Mouse (Mus musculus) gonadal fat pad, adult 2 months (tissue): Measurements from ENCODE around the gene Rbm20. TPM values are rescaled to one million over a fixed set of nuclear protein-coding genes. Genes with fewer than 3 reads are reported as not detected.
A peak's percentile ranks its signal among the peaks of the same experiment; 100 is the strongest.
"Not testable (repeated sequence)": the region's sequence is repeated elsewhere in the genome, so short reads cannot be mapped to it uniquely, and the experiment has no call there.

Experiments used
- DNase-seq: peaks from one replicate; pipeline ENCODE4 v3.0.0-alpha.2; 2012; ENCODE audit warnings: low read depth
- polyA plus RNA-seq: library from polyadenylated mRNA; depleted of rRNA; stranded (reverse); fragments of >200 nt; gene quantifications from 2 replicates; pipeline ENCODE4 v1.2.3, GENCODE M21; 2012

Gene Rbm20
- polyA plus RNA-seq, 1 experiment, result 2.2 TPM

- no peak for DNase-seq
Measured at GRCm38 (mm10) chr19:53791751-53792720, 114.9 kb downstream of the Rbm20 start.

- DNase-seq, result no peak
Measured at GRCm38 (mm10) chr19:53792976-53793897, 116.1 kb downstream of the Rbm20 start.

DNA sequence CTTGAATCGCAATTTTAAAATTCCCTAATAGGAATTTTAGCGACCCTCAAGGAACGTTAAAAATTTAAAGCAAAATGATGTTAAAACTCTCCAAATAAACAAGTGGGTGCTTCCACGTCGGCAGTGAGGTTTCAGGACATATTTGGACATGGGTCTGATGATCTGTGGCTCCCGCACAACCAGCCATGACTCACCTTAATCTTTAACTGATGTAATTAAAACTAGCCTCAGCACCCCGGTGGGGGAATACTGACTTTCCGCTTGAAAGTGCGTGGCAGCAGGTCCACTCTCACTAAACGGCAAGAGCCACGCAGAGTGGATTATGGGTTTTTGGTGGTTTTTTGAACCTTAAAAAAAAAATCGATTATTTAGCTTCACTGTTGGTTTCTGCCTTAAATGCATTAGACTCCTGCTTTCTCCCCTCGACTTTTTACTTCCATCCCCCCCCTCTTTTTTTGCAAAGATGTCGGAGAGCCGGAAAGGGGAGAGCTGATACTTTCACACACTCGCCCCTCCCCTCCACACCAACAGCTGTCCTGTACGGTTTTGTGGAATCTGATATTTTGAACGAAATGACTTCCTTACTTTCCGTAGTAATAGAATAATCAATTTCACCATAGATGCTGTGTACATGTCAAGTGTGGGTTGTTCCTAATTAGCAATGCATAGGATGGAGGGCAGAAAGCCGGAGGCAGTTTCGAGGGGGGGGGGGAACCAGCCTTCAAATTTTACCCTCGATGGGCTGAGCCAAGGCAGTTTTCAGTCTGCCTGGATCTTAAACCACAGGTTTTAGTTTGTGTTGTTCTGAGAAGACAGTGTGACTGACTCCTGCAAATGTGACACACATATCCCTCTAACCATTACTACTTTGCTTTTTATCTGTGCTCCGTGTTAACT, 117.1 kb downstream of the Rbm20 start:
- no peak for DNase-seq

GRCm38 (mm10) chr19:53794996-53795395, 117.9 kb downstream of the Rbm20 start:
- DNase-seq, result no peak

GRCm38 (mm10) chr19:53796020-53796419, 118.9 kb downstream of the Rbm20 start:
- DNase-seq, result no peak

DNA sequence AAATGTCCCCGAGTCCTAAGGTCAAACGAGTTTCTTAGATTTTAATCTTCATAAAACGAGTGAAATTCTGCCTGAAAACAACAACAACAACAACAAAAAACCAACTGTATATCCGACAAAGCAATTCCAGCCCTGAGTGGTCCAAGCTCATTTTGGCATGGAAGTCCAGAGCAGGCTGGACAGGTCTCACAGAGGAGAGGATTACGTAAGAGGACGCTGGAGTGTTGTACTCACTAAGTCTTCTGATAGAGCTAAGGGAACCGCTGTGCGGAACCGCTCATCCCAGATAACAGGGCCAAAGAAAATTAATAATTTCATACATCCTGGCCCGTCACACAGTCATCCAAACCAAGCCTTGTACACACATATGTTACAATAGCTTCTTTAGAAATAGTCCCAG, 120.7 kb downstream of the Rbm20 start:
- DNase-seq, result no peak

GRCm38 (mm10) chr19:53799885-53800284, 122.8 kb downstream of the Rbm20 start:
- DNase-seq, result no peak

GRCm38 (mm10) chr19:53800365-53800999, 123.4 kb downstream of the Rbm20 start:
- peak; percentile 90 for DNase-seq

DNA sequence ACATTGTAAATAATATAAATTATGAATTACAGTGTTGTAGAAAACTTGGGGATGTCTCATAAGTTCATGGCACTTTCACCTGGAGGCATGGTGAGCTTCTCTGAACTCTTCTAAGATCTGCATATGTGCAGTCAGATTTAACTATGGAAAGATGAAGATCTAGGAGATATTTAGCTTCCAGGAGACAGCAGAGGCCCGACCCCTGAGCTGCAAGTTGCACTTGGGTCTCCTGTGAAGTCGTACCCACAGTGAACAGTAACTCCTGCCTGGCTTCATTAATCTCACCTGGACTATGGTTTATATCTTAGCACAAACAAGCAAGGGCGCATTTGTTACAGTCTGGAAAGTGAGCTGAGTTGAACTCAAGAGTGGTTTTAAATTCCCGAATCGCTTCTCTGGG, 124.3 kb downstream of the Rbm20 start:
- no peak for DNase-seq

GRCm38 (mm10) chr19:53801789-53802683, 124.9 kb downstream of the Rbm20 start:
- no peak for DNase-seq

- no peak for DNase-seq
Measured at GRCm38 (mm10) chr19:53803954-53804353, 126.8 kb downstream of the Rbm20 start.

- no peak for DNase-seq
Measured at GRCm38 (mm10) chr19:53805063-53805462, 128.0 kb downstream of the Rbm20 start.

- no peak for DNase-seq
Measured at GRCm38 (mm10) chr19:53806126-53806525, 129.0 kb downstream of the Rbm20 start.

DNA sequence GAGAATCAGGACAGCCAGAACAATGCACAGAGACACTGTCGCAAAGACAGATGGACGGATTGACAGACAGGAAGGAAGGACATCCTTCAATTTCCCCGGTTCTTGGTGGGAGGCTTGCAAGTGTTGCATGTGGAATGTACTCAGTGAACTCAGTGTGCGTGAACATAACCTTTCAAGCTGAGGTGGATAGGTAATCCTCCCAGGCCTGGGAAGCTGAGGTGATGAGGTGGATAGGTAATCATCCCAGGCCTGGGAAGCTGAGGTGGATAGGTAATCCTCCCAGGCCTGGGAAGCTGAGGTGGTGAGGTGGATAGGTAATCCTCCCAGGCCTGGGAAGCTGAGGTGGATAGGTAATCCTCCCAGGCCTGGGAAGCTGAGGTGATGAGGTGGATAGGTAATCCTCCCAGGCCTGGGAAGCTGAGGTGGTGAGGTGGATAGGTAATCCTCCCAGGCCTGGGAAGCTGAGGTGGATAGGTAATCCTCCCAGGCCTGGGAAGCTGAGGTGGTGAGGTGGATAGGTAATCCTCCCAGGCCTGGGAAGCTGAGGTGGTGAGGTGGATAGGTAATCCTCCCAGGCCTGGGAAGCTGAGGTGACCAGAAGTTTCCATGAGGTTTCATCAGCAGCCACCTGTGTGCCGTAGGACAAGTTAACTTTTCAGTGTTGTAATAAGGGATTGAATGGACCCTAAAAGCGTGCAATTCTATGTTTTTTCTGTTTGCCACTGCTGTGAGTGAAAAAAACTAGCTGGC, 129.6 kb downstream of the Rbm20 start:
- not testable (repeated sequence) for DNase-seq

DNA sequence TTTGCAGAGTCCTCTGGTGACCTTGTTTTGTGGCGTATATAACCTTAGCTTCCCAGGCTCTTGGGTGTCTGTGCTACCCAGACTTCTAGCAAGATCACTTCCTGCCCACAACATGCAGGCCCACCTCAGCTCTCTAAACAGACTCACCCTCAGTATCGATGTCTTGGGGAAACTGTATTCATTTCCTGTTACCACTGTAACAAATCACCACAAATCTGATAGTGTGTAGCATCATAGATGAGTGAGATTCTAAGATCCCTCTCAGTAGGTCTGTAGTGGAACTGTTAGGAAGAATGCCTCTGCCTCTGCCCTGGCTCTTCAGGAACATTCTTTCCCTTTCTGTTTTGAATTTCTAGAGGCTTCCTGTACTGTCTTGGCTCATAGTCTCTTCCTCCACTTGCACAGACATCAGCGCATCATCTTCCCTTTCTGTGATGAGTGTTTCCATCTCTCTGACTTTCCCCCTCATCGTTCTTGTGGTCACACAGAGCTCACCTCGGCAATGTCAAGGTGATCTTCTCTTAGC, 130.2 kb downstream of the Rbm20 start:
- DNase-seq, result no peak

DNA sequence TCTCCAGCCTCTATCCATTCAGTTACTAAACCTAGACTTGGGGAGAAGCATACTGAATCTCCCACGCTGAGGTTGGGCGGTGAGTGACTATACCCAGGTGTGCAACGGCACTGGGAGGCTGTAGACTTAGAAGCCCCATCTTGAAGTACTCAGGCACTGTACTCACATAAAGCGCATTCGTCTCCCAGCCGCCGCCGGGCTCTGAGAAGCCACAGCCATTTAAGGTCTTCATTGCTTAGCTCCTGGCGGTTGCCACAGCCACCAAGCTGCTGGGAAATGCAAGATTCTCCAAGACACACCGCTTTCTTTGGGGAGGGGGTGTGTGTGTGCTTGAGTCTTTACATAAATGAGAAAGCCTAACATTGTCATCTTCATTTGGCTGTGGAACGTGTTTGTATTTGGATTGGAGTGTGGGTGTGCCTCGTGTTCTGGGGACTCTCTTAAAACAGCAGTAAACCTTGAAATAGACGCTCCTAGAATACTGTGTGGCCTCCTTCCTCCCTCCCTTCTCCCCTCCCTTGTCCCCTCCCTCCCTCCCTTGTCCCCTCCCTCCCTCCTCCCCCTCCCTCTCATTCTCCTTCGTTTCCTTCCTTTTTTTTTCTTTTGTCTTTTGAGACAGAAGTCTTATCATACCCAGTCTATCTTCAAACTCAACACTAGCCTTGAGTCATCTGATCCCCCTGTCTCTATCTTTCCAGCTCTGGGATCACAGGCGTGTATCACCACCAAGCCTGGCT, 131.1 kb downstream of the Rbm20 start:
- no peak for DNase-seq

GRCm38 (mm10) chr19:53809185-53809861, 132.2 kb downstream of the Rbm20 start:
- peak; percentile 37 for DNase-seq
